Mouse (Mus musculus) megakaryocyte, embryonic 14.5 days (primary cell): ENCODE data around the gene Tcirg1. TPM values are rescaled to one million over a fixed set of nuclear protein-coding genes. Genes with fewer than 3 reads are reported as not detected.

ENCODE experiments used
- H3K27me3 ChIP-seq: replicated peaks from 2 replicates; pipeline ENCODE3; 2012; ENCODE audit warnings: inconsistent platforms
- H3K36me3 ChIP-seq: replicated peaks from 2 replicates; pipeline ENCODE3; 2012; ENCODE audit warnings: low read length, inconsistent platforms, mixed read lengths
- H3K4me1 ChIP-seq: 2 replicates; pipeline ENCODE4 v1.6.1; 2012; ENCODE audit warnings: inconsistent platforms
- H3K4me3 ChIP-seq: replicated peaks from 2 replicates; pipeline ENCODE3; 2012; ENCODE audit warnings: moderate library complexity, mild to moderate bottlenecking, inconsistent platforms
- H3K9me3 ChIP-seq: 2 replicates; pipeline ENCODE4 v1.6.1; 2012; ENCODE audit warnings: inconsistent platforms
- FLI1 ChIP-seq: IDR thresholded peaks from 2 replicates; pipeline ENCODE4 v1.6.1; 2012; ENCODE audit warnings: low read length, inconsistent platforms, mixed read lengths
- GATA1 ChIP-seq: IDR thresholded peaks from 3 replicates; pipeline ENCODE4 v1.6.1; 2012; ENCODE audit warnings: mixed read lengths, low read length, inconsistent platforms, borderline replicate concordance
- polyA plus RNA-seq: library from polyadenylated mRNA; stranded (reverse); fragments of >175 nt; gene quantifications from 2 replicates; pipeline ENCODE4 v1.2.3, GENCODE M21; 2012; ENCODE audit warnings: low replicate concordance; ENCODE audit not compliant: insufficient read depth

Gene Tcirg1
- polyA plus RNA-seq, 1 experiment = 78.0 TPM

DNA sequence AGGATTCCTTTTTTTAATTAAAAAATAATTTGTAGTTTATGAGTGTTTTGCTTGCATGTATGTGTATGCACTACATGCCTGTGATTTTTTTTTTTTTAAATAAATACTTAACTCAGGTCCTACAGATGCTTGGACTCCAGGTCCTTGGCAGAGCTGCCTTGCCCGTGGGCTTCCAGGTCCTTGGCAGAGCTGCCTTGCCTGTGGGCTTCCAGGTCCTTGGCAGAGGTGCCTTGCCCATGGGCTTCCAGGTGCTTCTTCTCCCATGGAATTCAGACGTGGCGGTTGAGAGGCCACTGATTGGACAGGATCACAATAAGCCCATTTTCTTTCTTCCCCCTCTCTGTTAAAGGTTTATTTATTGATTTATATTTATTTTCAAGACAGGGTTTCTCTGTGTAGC lies 49.7 kb downstream of the Tcirg1 start:
- no peaks in the 10 kb centered on the region for H3K27me3 ChIP-seq
- TF ChIP-seq GATA1 (no peak), FLI1 (no peak)
- no peak overlapping the region for H3K4me3 ChIP-seq
- peaks cover 5% of the 10 kb centered on the region for H3K36me3 ChIP-seq
- H3K9me3 ChIP-seq = no peaks in the 10 kb centered on the region
- peaks cover 34% of the 10 kb centered on the region for H3K4me1 ChIP-seq

DNA sequence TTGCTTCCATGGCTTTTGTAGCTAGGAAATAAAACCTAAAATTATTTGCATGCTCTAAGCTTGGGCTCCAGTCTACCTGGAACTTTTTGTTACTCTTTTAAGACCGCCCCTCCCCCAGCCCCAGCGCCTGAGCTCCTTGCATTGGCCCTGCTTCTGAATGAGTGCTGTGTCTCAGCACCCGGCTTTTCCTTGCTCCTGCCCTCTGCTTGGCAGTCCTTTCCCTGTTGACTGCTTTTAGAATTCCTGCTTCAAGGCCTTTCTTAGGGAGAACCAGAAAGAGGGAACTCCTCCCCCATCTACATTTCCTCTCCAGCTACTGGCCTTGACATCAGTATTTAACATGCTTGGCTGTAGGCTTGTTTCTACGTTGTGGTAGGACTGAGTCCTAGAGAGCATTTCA lies 51.3 kb downstream of the Tcirg1 start:
- H3K4me3 ChIP-seq = no peak overlapping the region
- H3K9me3 ChIP-seq = no peaks in the 10 kb centered on the region
- H3K36me3 ChIP-seq = peaks cover 2% of the 10 kb centered on the region
- H3K4me1 ChIP-seq = peaks cover 40% of the 10 kb centered on the region
- TF ChIP-seq GATA1 (no peak), FLI1 (no peak)
- no peaks in the 10 kb centered on the region for H3K27me3 ChIP-seq

DNA sequence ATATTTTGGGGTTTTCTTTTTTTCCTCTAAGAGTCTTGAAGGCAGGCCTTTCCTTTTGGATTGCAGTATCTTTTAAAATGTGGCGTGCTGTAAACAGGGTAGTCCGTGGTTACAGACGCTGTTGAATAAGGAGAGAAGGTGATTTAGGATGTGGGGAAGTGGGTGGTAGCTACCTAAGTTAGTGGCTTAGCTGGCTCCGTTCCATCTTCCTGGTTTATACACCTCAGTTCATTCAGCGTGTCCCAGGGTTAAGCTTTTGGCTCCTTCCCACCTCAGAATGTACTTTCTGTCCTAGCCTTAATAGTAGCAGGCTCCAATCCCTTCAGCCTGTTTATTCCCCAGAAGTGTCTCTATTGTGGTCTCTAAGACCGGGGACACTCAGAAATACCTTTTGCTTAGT lies 51.8 kb downstream of the Tcirg1 start:
- H3K9me3 ChIP-seq = no peaks in the 10 kb centered on the region
- no peak overlapping the region for H3K4me3 ChIP-seq
- H3K36me3 ChIP-seq = peaks cover 2% of the 10 kb centered on the region
- peaks cover 45% of the 10 kb centered on the region for H3K4me1 ChIP-seq
- no peaks in the 10 kb centered on the region for H3K27me3 ChIP-seq
- TF ChIP-seq FLI1 = no peak
- TF ChIP-seq GATA1 = no peak

DNA sequence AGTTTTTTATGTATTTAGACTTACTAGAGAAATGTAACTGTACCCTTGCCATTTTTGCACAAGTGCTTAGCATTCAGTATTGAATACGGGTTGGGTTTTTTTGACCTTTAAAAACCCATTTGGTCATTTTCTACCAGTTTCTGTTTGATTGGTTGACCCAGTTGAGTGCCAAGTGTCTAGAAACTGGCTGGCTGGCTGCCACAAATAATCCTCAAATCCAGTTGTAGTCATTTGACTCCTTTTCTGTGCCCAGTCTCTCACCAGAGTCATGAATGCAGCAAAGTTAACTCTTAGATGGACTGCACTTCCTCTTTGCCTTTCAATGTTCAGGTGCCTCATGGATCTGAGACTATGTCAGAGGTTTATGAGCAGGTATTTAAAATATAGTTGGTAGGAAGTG lies 53.0 kb downstream of the Tcirg1 start:
- TF ChIP-seq GATA1 (no peak), FLI1 (no peak)
- H3K9me3 ChIP-seq = no peaks in the 10 kb centered on the region
- peaks cover 1% of the 10 kb centered on the region for H3K27me3 ChIP-seq
- peaks cover 2% of the 10 kb centered on the region for H3K36me3 ChIP-seq
- H3K4me3 ChIP-seq = no peak overlapping the region
- peaks cover 47% of the 10 kb centered on the region for H3K4me1 ChIP-seq

DNA sequence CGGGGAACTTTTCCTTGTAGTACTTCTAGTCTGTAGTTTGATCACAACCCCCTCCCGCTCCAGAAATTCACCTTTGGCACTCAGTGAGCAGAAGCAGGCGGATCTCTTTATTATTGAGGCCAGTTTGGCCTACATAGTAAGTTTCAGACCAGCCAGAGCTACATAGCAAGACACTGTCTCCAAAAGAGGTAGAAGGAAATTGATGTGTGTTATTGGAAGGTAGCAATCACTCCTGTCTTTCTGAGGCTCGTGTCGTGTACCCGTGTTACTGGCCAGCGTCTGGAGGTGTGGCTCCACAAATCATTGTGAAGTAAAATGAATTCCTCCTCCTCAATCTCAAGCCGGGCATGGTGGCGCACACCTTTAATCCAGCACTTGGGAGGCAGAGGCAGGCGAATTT lies 53.8 kb downstream of the Tcirg1 start:
- Histone ChIP-seq H3K4me3 (peak overlapping the region; percentile 60), H3K4me1 (peaks cover 47% of the 10 kb centered on the region), H3K36me3 (peaks cover 2% of the 10 kb centered on the region), H3K27me3 (peaks cover 4% of the 10 kb centered on the region), H3K9me3 (no peaks in the 10 kb centered on the region)
- no peak for TF ChIP-seq GATA1
- no peak for TF ChIP-seq FLI1

DNA sequence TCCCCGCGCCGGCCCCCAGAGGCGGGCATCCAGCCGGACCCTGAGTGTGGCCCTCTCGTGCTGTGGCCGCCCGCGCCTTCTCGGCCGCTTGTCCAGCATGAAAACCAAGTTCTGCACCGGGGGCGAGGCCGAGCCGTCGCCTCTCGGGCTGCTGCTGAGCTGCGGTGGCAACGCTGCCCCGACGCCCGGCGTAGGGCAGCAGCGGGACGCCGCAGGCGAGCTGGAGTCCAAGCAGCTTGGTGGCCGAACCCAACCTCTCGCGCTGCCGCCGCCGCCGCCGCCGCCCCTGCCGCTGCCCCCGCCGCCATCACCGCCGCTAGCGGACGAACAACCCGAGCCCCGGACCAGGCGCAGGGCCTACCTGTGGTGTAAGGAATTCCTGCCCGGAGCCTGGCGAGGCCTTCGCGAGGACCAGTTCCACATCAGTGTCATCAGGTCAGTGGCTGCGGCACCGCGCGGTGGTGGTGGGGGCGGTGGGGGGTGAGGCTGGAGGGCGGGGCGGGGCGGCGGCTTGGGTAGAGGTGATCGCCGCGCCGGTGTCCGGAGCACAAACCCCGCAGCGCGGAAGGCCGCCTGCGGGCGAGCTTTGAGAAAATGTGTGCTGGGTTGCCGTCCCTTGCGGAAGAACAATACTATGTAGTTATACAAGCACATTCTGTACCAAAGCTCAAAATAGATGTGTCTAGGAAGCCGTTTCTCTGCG lies 54.8 kb downstream of the Tcirg1 start:
- Histone ChIP-seq H3K4me3 (peak overlapping the region; percentile 91), H3K9me3 (no peaks in the 10 kb centered on the region), H3K27me3 (peaks cover 4% of the 10 kb centered on the region), H3K36me3 (peaks cover 2% of the 10 kb centered on the region), H3K4me1 (peaks cover 43% of the 10 kb centered on the region)
- TF ChIP-seq GATA1 (no peak), FLI1 (no peak)

DNA sequence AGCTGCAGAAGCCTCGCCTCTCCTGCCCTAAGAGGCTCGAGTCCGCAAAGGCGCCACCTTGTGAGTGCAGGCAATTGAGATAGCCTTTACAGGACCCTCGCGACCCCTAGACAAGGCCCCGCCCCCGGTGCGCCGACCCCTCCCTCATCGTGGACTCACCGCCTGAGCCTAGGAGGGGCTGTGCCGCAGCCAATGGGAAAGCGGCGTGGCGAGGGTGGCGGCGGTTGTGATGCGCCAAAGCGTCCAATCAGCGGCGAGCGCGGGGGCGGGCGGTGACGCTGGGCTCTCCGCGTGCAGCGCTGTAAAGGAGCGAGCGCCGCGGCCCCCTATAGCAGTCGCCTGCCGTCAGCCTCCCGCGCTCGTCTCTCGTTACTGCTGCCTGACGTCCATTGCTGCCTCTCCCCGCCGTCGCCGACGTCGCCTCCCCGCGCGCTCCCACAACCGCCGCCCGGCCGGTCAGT lies 55.4 kb downstream of the Tcirg1 start, which contains the start of gene Chka:
Gene Chka, plus strand, starts transcription at position 272 of the 461 bp plus-strand sequence.
- peaks cover 2% of the 10 kb centered on the region for H3K36me3 ChIP-seq
- TF ChIP-seq FLI1 (no peak), GATA1 (no peak)
- peak within 1 kb of the TSS; percentile 91 for H3K4me3 ChIP-seq
- no peaks in the 10 kb centered on the region for H3K9me3 ChIP-seq
- H3K4me1 ChIP-seq = peaks cover 48% of the 10 kb centered on the region
- peaks cover 4% of the 10 kb centered on the region for H3K27me3 ChIP-seq

DNA sequence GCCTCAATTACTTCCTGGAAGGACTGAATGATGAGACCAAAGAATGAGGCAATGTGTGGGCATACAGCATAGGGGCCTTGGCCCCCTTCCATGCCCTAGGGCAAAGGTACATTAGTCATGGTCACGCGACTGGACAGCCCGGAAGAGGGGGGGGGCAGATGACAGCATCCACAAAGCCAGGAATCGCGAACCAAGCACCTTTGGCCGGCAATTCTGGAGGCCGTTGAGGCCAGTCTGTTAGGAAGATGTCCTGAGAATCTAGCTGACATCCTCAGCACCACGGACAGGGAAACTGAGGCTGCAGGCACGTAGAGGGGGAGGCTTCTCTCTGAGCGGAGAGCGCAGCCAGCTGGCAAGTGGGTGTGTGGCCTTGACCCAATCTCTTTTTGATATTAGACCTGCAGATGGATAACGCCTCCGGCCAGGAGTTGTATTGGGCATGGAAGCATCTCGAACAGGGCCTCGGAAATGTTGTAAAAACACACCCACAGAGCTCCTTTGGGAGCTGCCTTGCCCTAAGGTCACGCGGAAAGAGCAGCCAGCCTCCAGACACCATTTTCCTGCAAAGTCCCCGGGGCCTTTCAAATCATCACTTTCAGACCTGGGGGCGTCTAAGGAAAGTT lies 56.0 kb downstream of the Tcirg1 start:
- Histone ChIP-seq H3K27me3 (peaks cover 4% of the 10 kb centered on the region), H3K36me3 (peaks cover 2% of the 10 kb centered on the region), H3K4me3 (peak overlapping the region; percentile 91), H3K4me1 (peaks cover 54% of the 10 kb centered on the region), H3K9me3 (no peaks in the 10 kb centered on the region)
- no peak for TF ChIP-seq FLI1
- TF ChIP-seq GATA1 = no peak

DNA sequence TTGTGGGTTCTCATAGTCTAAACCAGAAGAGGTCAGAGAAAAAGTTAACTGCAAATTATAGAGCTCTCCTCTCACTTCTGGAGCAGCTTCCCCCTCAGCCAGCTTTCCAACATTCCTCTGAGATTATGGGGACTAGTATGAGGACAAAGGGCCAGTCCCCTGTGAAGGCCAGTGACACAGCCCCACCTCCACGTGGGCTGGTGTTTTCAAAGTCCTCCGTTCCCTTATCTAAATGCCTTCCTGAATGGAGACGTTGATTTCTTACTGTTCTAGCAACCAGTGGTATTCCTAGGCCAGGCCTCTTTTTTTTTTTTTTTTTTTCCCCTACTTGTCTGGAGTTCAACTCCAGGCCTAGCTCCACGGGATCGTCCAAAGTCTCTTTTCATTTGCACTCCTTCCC lies 56.9 kb downstream of the Tcirg1 start:
- H3K36me3 ChIP-seq = peaks cover 2% of the 10 kb centered on the region
- H3K4me3 ChIP-seq = no peak overlapping the region
- no peak for TF ChIP-seq FLI1
- no peak for TF ChIP-seq GATA1
- H3K27me3 ChIP-seq = peaks cover 4% of the 10 kb centered on the region
- peaks cover 49% of the 10 kb centered on the region for H3K4me1 ChIP-seq
- H3K9me3 ChIP-seq = no peaks in the 10 kb centered on the region

DNA sequence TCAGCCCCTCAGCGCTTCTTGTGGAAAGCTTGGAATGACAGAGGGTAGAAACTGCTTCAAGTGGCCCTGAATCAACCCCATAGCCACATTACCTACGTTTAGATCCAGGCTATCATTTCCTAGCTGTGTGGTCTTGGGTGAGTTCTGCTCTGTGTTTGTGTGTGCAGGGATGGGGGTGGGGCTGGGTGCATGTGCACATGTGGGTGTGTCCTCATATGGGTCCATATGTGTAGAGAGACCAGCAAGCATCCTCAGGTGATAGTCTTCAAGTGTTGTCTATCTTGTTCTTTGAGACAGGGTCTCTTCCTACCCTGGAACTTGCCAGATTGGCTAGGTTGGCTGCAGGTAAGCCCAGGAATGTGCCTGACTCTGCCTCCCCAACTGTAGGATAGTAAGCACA lies 57.7 kb downstream of the Tcirg1 start:
- Histone ChIP-seq H3K9me3 (no peaks in the 10 kb centered on the region), H3K4me1 (peaks cover 43% of the 10 kb centered on the region), H3K27me3 (peaks cover 4% of the 10 kb centered on the region), H3K36me3 (peaks cover 2% of the 10 kb centered on the region), H3K4me3 (no peak overlapping the region)
- no peak for TF ChIP-seq FLI1
- TF ChIP-seq GATA1 = no peak
